Mouse (Mus musculus): ENCODE results near the gene Dlst. TPM values are rescaled to one million over a fixed set of nuclear protein-coding genes. Genes with fewer than 3 reads are reported as not detected.

Dlst gene
- polyA plus RNA-seq, 1 experiment from 2014 or later, result 91.2 TPM

DNA sequence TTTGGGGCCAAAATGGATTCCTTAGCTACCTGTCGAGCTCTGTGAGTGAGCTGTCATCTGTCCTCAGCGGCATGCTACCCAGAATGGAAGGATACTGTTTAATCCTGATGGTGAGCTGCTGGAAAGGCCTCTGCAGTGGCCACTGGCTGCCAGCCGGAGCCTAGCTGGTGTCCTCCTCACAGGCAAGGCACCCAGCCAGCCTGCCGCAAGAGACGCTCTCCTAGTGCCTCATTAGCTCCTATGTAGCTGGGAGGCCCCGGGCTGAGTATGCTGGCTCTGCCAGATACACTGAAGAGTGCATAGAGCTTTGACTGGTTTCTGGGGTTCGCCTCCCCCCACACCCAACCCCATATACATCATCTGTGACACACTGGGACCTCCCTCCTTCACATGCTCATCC is 63.4 kb downstream of the Dlst start:
- no peak overlapping the region for H3K27ac ChIP-seq (replicated peaks; ENCODE audit: low read depth, low read length)
- no peak overlapping the region for H3K9ac ChIP-seq (replicated peaks; ENCODE audit: low read length)
- H3K4me3 ChIP-seq (ENCODE audit: low read depth, low read length), result no peak overlapping the region
- ATAC-seq (replicated peaks; ENCODE audit: insufficient number of reproducible peaks, low FRiP score, low TSS enrichment, low read depth), result no peak
- 0 out of 2 replicates have a peak, but pooled peaks cover under 1% of the 10 kb centered on the region for H3K27me3 ChIP-seq (ENCODE audit: control insufficient read depth, insufficient read depth, low read length)
- WGBS, result 71% methylated on average over 7 of the region's 7 CpGs
- H3K4me2 ChIP-seq (ENCODE audit: low read depth, low read length), result no peak overlapping the region
- no peak for DNase-seq (ENCODE audit: low spot score)
- no peaks in the 10 kb centered on the region for H3K9me3 ChIP-seq (replicated peaks; ENCODE audit: control insufficient read depth, low read length)
- no peaks in the 10 kb centered on the region for H3K36me3 ChIP-seq (replicated peaks; ENCODE audit: control insufficient read depth, insufficient read depth, low read depth, low read length)
- peaks cover 13% of the 10 kb centered on the region for H3K4me1 ChIP-seq (ENCODE audit: control insufficient read depth, insufficient read depth, low read length)

DNA sequence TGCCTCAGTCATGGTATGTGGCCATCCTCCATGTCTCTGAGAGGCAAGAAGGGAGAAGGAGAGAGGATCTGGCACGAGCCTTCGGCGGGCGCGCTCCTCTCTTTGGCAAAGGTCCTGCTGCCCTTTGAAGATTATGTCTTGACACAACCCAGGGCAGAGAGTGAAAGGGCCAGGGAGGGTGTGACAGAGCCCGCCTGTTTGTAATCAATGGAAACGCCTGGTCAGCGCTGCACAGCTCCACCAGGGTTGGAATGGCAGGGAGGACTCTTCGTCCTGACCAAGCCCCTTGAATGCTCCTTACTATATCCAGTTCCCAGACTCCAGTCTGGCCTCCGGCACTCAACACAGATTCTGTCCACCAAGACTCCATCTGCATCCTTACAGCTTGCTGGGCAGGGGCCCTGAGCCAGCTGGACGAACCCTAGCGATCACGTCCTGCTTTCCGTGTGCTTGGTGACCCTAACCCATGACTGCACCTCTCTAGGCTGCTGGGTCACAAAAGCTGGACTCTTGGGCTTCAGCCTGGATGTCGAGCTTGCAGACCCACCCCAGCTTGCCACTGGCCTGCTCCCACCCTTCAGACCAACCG is 64.5 kb downstream of the Dlst start:
- H3K27ac ChIP-seq (replicated peaks; ENCODE audit: low read depth, low read length), result peak overlapping the region; percentile 53
- H3K36me3 ChIP-seq (replicated peaks; ENCODE audit: control insufficient read depth, insufficient read depth, low read depth, low read length), result no peaks in the 10 kb centered on the region
- peak overlapping the region; percentile 56 for H3K9ac ChIP-seq (replicated peaks; ENCODE audit: low read length)
- no peak for DNase-seq (ENCODE audit: low spot score)
- peak overlapping the region; percentile 71 for H3K4me2 ChIP-seq (ENCODE audit: low read depth, low read length)
- H3K9me3 ChIP-seq (replicated peaks; ENCODE audit: control insufficient read depth, low read length), result no peaks in the 10 kb centered on the region
- 0 out of 2 replicates have a peak, but pooled peaks cover 3% of the 10 kb centered on the region for H3K27me3 ChIP-seq (ENCODE audit: control insufficient read depth, insufficient read depth, low read length)
- no peak; the same call in 1 of the 2 replicates for ATAC-seq (replicated peaks; ENCODE audit: insufficient number of reproducible peaks, low FRiP score, low TSS enrichment, low read depth)
- peak overlapping the region; percentile 34 for H3K4me3 ChIP-seq (ENCODE audit: low read depth, low read length)
- 46% methylated on average over 16 of the region's 16 CpGs for WGBS
- H3K4me1 ChIP-seq (ENCODE audit: control insufficient read depth, insufficient read depth, low read length), result peaks cover 13% of the 10 kb centered on the region

DNA sequence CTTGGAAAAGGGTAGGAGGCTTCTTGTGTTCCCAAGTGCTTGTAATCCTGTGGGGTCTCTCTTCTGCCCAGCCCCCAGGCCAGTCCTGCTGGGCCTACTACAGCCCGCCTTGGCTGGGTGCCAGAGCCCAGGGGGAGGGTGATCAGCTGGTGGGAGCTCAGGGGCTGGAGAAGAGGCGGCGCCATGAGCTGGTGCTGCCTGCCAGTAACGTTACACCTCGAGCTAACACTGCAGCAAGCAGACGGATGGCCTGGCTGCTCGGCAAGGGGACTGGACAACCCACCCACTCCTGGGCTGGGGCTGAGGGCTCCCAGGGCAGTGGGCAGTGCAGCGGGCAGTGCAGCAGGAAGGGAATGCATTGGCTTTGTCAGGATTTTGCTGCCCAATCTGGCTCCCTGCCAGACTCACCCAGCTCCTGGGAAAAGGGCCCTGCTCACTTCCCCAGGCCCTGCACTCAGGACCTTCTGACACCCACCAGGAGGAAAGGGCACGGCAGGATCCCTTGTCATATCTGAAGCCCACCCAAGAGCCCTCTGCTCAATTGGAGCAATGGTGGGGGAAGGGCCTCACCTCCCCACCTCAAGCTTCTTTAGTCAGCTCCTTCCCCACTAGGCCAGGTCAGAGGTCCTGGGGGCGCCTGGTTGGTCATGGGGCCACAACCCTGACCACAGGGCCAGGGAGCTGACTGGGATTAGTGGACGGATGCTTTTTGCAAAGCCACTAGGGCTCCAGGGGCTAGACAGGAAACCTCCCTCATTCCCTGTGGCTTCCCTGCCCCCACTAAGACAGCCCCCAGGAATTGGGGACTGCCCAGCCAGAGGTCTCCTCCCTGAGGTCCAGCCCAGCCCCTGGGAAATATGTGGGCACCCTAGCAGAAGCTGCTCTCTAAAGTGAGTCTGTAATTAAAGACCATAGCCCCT is 65.6 kb downstream of the Dlst start:
- peaks cover 13% of the 10 kb centered on the region for H3K4me1 ChIP-seq (ENCODE audit: control insufficient read depth, insufficient read depth, low read length)
- peak overlapping the region; percentile 34 for H3K4me3 ChIP-seq (ENCODE audit: low read depth, low read length)
- DNase-seq (ENCODE audit: low spot score) (peak; percentile 82), ATAC-seq (replicated peaks; ENCODE audit: insufficient number of reproducible peaks, low FRiP score, low TSS enrichment, low read depth) (peak; percentile 85)
- 0 out of 2 replicates have a peak, but pooled peaks cover 3% of the 10 kb centered on the region for H3K27me3 ChIP-seq (ENCODE audit: control insufficient read depth, insufficient read depth, low read length)
- H3K4me2 ChIP-seq (ENCODE audit: low read depth, low read length), result peak overlapping the region; percentile 71
- H3K9ac ChIP-seq (replicated peaks; ENCODE audit: low read length), result peak overlapping the region; percentile 56
- peak overlapping the region; percentile 53; the same call in 1 of the 2 replicates for H3K27ac ChIP-seq (replicated peaks; ENCODE audit: low read depth, low read length)
- H3K36me3 ChIP-seq (replicated peaks; ENCODE audit: control insufficient read depth, insufficient read depth, low read depth, low read length), result no peaks in the 10 kb centered on the region
- 10% methylated on average over 11 of the region's 11 CpGs for WGBS
- H3K9me3 ChIP-seq (replicated peaks; ENCODE audit: control insufficient read depth, low read length), result no peaks in the 10 kb centered on the region

DNA sequence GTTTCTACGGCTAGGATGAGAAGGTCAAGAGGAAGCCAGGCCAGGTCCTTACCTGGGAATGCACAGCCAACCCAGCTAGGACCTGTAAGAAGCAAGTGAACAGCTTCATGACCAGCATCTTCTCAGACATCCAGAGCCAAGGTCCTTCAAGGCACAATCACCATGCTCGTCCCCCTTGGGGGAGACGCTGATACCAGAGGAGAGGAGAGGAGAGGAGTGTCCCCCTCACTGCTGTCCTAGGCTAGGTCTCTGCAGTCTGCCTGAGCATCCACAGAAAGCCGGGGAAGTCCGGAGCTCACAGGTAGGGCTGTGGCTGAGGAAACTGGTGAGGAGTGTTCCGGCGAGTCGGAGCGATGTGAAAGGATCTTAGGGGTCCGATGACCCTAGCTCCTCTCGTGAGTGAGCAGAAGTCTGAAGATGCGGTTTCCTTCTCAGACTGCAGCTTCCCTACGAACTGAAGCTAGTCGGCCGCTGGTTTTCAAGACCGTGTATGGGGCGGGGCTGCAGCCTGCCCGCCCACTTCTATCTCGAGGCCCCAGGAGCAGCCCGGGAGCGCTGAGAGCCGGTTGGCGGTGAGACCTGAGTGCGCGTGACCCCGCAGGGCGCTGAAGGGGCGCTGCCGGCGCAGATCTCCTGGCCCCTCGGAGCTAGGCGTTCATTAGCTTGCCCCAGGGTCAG is 66.4 kb downstream of the Dlst start:
- peak overlapping the region; percentile 34 for H3K4me3 ChIP-seq (ENCODE audit: low read depth, low read length)
- H3K27ac ChIP-seq (replicated peaks; ENCODE audit: low read depth, low read length), result no peak overlapping the region
- no peaks in the 10 kb centered on the region for H3K9me3 ChIP-seq (replicated peaks; ENCODE audit: control insufficient read depth, low read length)
- WGBS, result 2% methylated on average over 32 of the region's 32 CpGs
- H3K36me3 ChIP-seq (replicated peaks; ENCODE audit: control insufficient read depth, insufficient read depth, low read depth, low read length), result no peaks in the 10 kb centered on the region
- H3K27me3 ChIP-seq (ENCODE audit: control insufficient read depth, insufficient read depth, low read length), result 0 out of 2 replicates have a peak, but pooled peaks cover 3% of the 10 kb centered on the region
- H3K4me2 ChIP-seq (ENCODE audit: low read depth, low read length), result peak overlapping the region; percentile 71
- H3K9ac ChIP-seq (replicated peaks; ENCODE audit: low read length), result peak overlapping the region; percentile 56
- DNase-seq (ENCODE audit: low spot score), result peak; percentile 76
- peak; percentile 30; the same call in 1 of the 2 replicates for ATAC-seq (replicated peaks; ENCODE audit: insufficient number of reproducible peaks, low FRiP score, low TSS enrichment, low read depth)
- peaks cover 13% of the 10 kb centered on the region for H3K4me1 ChIP-seq (ENCODE audit: control insufficient read depth, insufficient read depth, low read length)

DNA sequence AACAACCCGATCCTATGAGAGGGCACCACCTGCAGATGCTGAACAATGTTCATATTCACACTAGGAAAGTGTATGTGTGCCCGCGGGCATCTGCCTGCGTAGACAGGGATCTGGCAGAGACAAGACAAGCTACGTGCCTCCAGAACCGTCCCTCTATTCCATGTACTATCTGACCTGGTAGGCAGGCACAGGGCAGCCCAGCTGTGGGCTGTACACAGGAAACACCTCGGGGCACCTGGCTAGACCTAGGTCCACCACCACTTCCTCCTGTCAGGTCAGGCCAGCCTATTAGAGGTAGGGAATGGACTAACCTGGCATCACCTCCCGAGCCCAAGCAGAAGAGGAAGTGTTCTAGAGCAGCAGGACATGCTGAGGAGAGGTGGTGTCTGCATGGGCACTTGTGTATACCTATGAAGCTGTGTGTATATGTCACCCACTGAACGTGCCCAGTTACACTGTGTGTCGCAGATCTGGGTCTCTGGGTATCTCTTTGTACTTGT is 67.2 kb downstream of the Dlst start, which contains the start of gene Pgf:
Gene Pgf, minus strand, starts transcription at position 51 of the 500 bp plus-strand sequence.
- Histone ChIP-seq H3K36me3 (replicated peaks; ENCODE audit: control insufficient read depth, insufficient read depth, low read depth, low read length) (no peaks in the 10 kb centered on the region), H3K9ac (replicated peaks; ENCODE audit: low read length) (peak within 1 kb of the TSS; percentile 56), H3K27me3 (ENCODE audit: control insufficient read depth, insufficient read depth, low read length) (0 out of 2 replicates have a peak, but pooled peaks cover 3% of the 10 kb centered on the region), H3K27ac (replicated peaks; ENCODE audit: low read depth, low read length) (no peak within 1 kb of the TSS), H3K4me3 (ENCODE audit: low read depth, low read length) (peak within 1 kb of the TSS; percentile 34), H3K4me1 (ENCODE audit: control insufficient read depth, insufficient read depth, low read length) (peaks cover 18% of the 10 kb centered on the region), H3K9me3 (replicated peaks; ENCODE audit: control insufficient read depth, low read length) (no peaks in the 10 kb centered on the region), H3K4me2 (ENCODE audit: low read depth, low read length) (peak within 1 kb of the TSS; percentile 71)
- WGBS, result 66% methylated on average over 10 of the region's 10 CpGs
- no peak for ATAC-seq (replicated peaks; ENCODE audit: insufficient number of reproducible peaks, low FRiP score, low TSS enrichment, low read depth)
- no peak for DNase-seq (ENCODE audit: low spot score)

DNA sequence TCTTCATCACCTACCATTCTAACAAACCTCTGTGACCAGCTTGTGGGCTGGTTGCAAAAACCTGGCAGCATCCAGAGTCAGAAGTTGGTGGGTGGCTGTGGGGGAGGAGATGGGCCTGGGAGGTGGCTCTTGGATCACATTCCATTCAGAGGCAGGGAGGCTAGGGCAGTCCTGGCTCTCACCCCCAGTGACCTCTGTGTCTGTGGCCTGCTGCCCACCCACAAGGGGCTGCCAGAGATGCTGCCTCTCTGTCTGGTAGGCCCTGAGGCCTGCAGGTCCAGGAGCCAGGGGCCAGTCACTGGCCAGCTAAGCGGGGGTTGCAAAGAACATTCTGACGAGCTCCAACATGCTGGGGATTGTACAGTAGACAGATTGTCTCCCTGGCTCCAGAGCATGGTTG is 67.7 kb downstream of the Dlst start:
- Histone ChIP-seq H3K36me3 (replicated peaks; ENCODE audit: control insufficient read depth, insufficient read depth, low read depth, low read length) (no peaks in the 10 kb centered on the region), H3K4me2 (ENCODE audit: low read depth, low read length) (no peak overlapping the region), H3K9ac (replicated peaks; ENCODE audit: low read length) (no peak overlapping the region), H3K9me3 (replicated peaks; ENCODE audit: control insufficient read depth, low read length) (no peaks in the 10 kb centered on the region), H3K4me1 (ENCODE audit: control insufficient read depth, insufficient read depth, low read length) (peaks cover 18% of the 10 kb centered on the region), H3K27ac (replicated peaks; ENCODE audit: low read depth, low read length) (no peak overlapping the region), H3K27me3 (ENCODE audit: control insufficient read depth, insufficient read depth, low read length) (0 out of 2 replicates have a peak, but pooled peaks cover 3% of the 10 kb centered on the region), H3K4me3 (ENCODE audit: low read depth, low read length) (no peak overlapping the region)
- DNase-seq (ENCODE audit: low spot score), result no peak
- 60% methylated on average over 2 of the region's 2 CpGs for WGBS
- no peak for ATAC-seq (replicated peaks; ENCODE audit: insufficient number of reproducible peaks, low FRiP score, low TSS enrichment, low read depth)

DNA sequence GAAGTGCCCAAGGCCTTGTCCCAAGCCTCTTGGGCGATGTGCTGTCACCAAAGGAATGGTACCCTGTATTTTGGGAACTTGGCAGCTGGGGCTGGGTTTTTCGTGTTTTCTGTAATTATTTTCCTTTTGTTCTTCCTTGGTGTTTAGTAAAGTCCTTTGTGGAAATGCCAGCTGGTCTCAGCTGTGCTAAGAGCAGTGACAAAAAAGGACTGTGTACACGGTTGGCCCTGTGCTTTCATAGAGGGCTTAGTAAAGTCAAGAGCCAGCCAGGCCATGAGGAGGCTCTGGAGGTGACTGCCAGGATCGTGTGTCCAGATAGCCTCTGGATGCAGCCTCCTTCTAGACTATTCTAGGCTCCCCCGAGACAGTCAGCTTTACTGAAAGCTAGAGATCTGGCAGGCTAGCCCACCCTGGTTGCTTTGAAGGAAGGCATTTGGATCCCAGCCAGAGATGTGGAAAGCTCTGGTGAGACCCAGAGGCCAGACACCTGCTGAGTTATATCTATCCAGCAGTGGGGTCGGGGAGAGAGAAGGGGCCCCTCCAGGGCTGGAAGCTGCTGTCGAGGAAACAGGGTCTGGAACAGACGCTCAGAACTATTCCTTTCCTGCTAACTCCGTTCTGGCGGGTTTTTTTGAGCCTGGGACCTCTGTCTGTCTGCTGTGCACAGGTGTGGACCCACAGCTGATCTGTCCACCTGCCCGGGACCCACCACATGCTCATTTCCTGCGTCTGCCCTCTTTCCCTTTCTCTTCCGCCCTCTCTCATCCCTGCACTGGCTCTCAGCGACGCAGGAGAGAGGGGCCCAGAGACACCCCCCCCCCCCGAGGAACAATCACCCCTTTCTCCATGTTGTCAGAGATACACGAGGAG is 71.1 kb downstream of the Dlst start:
- Histone ChIP-seq H3K4me1 (ENCODE audit: control insufficient read depth, insufficient read depth, low read length) (peaks cover 7% of the 10 kb centered on the region; the same call in 1 of the 2 replicates), H3K4me2 (ENCODE audit: low read depth, low read length) (no peak overlapping the region; the same call in none of the 2 replicates), H3K4me3 (ENCODE audit: low read depth, low read length) (no peak overlapping the region), H3K36me3 (replicated peaks; ENCODE audit: control insufficient read depth, insufficient read depth, low read depth, low read length) (no peaks in the 10 kb centered on the region), H3K9me3 (replicated peaks; ENCODE audit: control insufficient read depth, low read length) (no peaks in the 10 kb centered on the region), H3K27me3 (ENCODE audit: control insufficient read depth, insufficient read depth, low read length) (0 out of 2 replicates have a peak, but pooled peaks cover 3% of the 10 kb centered on the region), H3K9ac (replicated peaks; ENCODE audit: low read length) (no peak overlapping the region), H3K27ac (replicated peaks; ENCODE audit: low read depth, low read length) (no peak overlapping the region)
- WGBS, result 26% methylated on average over 15 of the region's 17 CpGs
- peak; percentile 22 for DNase-seq (ENCODE audit: low spot score)
- no peak for ATAC-seq (replicated peaks; ENCODE audit: insufficient number of reproducible peaks, low FRiP score, low TSS enrichment, low read depth)

All from embryonic facial prominence, embryonic 11.5 days (tissue).